Mouse (Mus musculus): Measurements from ENCODE around the gene Neurod2.
A peak's percentile ranks its signal among the peaks of the same experiment; 100 is the strongest.

Neurod2 gene

GRCm38 (mm10) chr11:98354445-98354844 lies 25.0 kb upstream of the Neurod2 start:
- DNase-seq (ENCODE audit: low spot score in 2 of 2), result no peak

DNA sequence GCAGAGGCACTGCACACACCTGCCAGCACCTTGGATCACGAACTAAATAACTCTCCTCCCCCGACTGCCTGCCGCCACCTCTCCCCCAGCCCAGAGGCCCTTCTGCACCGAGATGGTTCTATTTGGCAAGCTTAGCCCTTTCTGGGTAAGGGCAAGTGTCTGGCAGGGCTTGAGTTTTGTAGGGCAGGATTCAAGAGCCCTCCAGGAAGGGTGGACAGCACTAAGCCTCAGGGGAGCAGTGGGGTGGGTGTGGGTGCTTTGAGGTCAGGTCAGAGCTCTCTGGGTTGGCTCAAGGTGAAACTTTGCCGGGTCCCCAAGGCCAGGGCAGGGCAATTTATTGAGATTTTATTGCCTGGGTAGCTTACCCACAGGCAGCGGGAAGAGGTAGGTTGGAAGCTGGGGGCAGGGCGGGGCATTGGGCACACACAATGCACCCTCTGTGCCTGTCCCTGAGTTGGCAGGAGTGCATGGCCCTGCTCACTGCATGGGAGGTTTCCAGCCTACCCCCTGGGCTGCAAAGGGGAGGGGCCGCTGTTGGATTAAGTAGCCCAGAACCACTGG lies 24.3 kb upstream of the Neurod2 start:
- peak in 1 of 2 experiments; percentile 70 for DNase-seq (ENCODE audit: low spot score in 2 of 2)

GRCm38 (mm10) chr11:98352272-98352990 lies 23.0 kb upstream of the Neurod2 start:
- DNase-seq (ENCODE audit: low spot score in 2 of 2), result no peak

DNA sequence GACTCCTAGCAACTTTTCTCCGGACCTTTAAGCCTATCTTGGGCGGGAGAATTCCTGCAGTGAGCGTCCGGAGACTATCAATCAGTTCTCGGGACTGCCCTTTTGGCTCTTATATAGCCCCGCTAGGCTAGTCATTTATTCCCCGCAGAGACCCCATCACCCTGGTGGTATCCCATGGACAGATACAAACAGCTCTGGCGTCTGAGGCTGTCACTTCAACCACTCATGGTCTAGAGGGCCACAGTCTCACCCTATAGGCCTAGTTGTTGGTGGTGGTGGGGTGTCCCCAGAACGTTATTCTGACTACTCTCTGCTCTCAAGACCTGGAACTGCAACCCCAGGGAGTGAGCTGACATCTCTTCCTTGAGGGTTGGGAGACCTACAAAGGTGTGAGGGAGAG lies 19.9 kb upstream of the Neurod2 start:
- no peak for DNase-seq (ENCODE audit: low spot score in 2 of 2)

- peak; percentile 73 to 77 for DNase-seq (ENCODE audit: low spot score in 2 of 2)
These were observed 18.9 kb upstream of the Neurod2 start, which contains the start of gene Ppp1r1b for GRCm38 (mm10) chr11:98348083-98348961. Gene Ppp1r1b (plus strand): TSS chr11:98348404.

DNA sequence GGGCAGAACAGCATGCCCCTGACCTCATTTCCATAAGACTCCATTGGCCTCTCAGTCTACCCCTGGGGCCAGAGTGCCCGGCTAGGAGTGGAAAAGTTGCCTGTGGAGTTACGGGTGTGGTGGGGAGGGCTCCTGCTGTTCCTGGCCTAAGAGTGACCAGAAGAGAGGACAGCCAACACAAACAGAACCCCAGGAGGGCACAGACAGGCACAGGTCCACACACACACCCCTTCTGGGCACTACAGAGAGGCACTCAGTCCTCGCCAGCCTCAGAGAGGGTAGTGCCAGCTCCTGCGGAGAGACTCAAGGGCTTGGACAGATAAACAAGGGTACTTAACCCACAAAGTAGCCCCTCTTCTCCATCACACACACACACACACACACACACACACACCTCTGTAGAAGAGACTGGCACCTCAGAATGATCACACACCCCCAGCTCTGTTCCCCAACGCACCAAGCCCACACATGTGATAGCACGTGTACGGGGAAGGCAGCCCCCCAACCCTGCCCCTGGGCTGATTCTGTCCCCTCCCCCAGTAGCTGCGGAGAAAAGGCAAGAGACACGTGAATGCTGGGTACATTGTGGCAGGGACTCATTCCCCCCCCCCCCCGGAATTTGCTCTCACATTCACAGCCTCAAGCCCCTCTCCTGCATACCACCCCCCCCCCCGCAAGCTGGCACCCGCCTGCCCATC lies 18.1 kb upstream of the Neurod2 start:
- no peak for DNase-seq (ENCODE audit: low spot score in 2 of 2)

DNA sequence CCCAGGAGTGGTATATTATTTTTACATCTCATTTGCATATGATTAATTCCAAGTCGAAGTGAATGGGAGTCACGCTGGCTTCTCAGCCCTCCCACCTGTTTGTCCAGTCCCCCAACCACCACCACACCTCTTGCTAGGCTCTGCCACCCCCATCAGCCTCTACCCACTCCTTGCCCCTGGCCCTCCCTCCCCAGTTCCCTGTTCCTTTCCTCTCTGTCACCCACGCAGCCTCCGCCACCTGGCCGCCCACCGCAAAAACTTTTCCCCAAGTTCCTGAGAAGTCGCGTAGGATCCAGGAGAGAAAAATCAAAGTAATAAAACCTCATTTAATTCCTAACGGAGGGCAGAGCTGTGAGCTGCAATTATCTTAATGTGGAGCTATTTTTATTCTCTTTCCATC lies 16.7 kb upstream of the Neurod2 start:
- no peak for DNase-seq (ENCODE audit: low spot score in 2 of 2)

GRCm38 (mm10) chr11:98345253-98345652 lies 15.8 kb upstream of the Neurod2 start:
- peak in 1 of 2 experiments; percentile 89 for DNase-seq (ENCODE audit: low spot score in 2 of 2)

GRCm38 (mm10) chr11:98342000-98342945 lies 12.8 kb upstream of the Neurod2 start:
- DNase-seq (ENCODE audit: low spot score in 2 of 2), result peak; percentile 78 to 99

- DNase-seq (ENCODE audit: low spot score in 2 of 2), result no peak
These were observed 11.7 kb upstream of the Neurod2 start for GRCm38 (mm10) chr11:98341174-98341573.

DNA sequence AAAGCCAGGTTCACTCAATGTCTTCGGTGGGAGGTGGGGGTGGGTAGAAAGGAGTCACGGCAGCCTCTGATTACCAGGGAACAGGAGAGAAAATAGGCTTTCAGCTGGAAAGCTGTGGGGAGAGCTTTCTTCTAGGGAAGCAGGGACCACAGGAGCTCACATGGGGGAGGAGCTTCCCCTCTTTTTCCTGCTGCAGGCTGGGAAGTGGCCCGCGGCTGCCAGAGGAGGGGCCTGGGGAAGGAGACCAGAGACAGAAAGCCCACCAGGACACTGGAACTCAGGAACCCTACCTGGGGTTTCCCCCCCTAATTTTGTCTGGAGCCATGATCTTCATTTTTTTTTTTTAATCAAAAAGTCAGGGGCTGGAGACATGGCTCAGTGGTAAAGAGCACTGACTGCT lies 11.1 kb upstream of the Neurod2 start:
- no peak for DNase-seq (ENCODE audit: low spot score in 2 of 2)

- DNase-seq (ENCODE audit: low spot score in 2 of 2), result no peak
These were observed 10.3 kb upstream of the Neurod2 start for GRCm38 (mm10) chr11:98339679-98340287.

DNA sequence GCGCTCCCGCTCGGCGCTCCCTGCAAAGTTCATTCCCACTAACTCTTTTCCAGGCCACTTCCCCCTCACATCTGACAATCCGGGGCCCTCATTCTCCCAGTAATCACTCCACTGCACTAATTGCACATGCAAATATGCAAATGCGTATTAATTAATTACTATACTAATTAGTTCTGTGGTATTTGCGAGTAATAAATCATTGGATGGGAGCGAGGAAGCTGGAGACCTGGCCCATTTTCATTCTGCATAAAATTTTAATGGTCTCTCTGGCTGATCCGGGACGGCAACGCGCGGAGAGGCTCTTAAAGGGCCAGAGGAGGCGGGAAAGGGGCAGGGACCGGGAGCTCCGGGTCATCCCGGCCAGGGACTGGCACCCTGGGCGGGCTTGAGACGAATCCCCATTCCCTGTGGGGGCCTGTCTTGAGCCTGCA lies 9.6 kb upstream of the Neurod2 start:
- no peak for DNase-seq (ENCODE audit: low spot score in 2 of 2)

- DNase-seq (ENCODE audit: low spot score in 2 of 2), result peak in 1 of 2 experiments; percentile 85
These were observed 9.1 kb upstream of the Neurod2 start for GRCm38 (mm10) chr11:98338507-98338961.

- DNase-seq (ENCODE audit: low spot score in 2 of 2), result no peak
These were observed 7.0 kb upstream of the Neurod2 start for GRCm38 (mm10) chr11:98336245-98337107.

- no peak for DNase-seq (ENCODE audit: low spot score in 2 of 2)
These were observed 5.8 kb upstream of the Neurod2 start for GRCm38 (mm10) chr11:98335250-98335649.

GRCm38 (mm10) chr11:98333981-98334741 lies 4.7 kb upstream of the Neurod2 start:
- DNase-seq (ENCODE audit: low spot score in 2 of 2), result no peak

DNA sequence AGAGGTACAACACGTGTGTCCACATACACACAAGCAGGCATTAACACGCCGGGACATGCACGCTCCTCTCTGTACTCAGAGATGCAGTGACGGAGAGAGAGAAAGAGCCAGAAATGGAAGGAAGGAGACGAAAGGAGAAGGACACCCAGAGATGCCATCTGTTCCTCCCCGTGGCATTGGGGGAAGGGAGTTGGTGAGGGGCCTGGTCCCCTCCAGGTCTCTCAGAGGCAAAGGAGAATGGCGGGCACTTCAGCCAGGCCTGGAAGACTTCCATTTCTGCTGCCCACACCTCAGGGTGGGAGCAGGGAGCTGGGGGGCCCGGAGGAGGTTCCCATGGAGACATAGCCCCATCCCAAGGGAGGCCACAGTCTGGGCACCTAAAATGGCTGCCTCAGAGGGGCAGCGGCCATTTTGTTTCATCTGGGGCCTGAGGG lies 3.8 kb upstream of the Neurod2 start:
- no peak for DNase-seq (ENCODE audit: low spot score in 2 of 2)

All from left cerebral cortex, adult 9 months (tissue).